Mouse (Mus musculus) liver, embryonic 14.5 days (tissue): ENCODE measurements at regions not wholly inside any gene's neighbourhood (a gene's known extent, or its start where the extent isn't known, plus 50 kb on each side); places are given as distances from the start of the nearest gene placed in this dataset.

Source experiments
- CTCF ChIP-seq: IDR thresholded peaks from 2 replicates; pipeline ENCODE4 v1.5.1; 2016; ENCODE audit warnings: antibody characterized with exemption, low read depth, control low read depth
- EP300 ChIP-seq: IDR thresholded peaks from 2 replicates; pipeline ENCODE4 v1.6.1; 2016; ENCODE audit warnings: antibody characterized with exemption, low read depth

- no peak for TF ChIP-seq CTCF
- TF ChIP-seq EP300, result no peak
Measured at GRCm38 (mm10) chr8:38861436-38861835, 1813.4 kb upstream of the Adam24 start.
